Comparison of ENCODE assay signal across 9 mouse cellular contexts in the genomic region with DNA sequence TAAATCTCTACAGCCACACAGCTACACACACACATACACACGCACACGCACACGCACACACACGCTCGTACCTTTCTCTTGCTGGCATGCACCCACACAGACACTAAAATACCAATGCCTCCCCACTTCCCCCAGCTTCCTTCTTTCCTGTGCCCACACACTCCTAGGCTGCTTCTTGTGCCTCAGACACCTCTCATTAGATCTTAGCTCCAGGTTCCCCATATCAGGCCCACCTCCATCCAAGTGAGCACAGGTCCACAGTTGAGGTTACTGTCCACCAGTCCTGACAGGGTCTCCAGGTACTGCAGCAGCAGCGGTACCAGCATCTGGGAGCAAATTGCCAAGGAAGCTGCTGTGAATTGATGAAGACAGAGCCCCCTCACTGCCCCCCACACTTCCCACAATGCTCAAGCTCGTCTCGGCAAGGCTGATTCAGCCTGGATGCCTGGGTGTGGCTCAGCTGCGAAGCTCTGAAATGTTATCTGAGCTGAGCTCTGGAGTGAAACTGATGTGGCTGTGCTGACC. TPM values are rescaled to one million over a fixed set of nuclear protein-coding genes. Genes with fewer than 3 reads are reported as not detected.
DNase-seq lines count a peak whose midpoint lies in the region; ATAC-seq and TF ChIP-seq lines count a peak whose summit lies in the region.
"Had no signal": no experiment of that assay in that cellular context is flagged by ENCODE, and none has a peak within 500 bp of the region (broad histone marks: within the 10 kb centered on the region; RNA-seq: fewer than 3 reads in every experiment).

No protein-coding gene starts in this region.

- H3K4me1 ChIP-seq in embryonic facial prominence, embryonic 14.5 days (ENCODE audit: control insufficient read depth, insufficient read depth, low read length): peaks cover 17% of the 10 kb centered on the region; the same call in 1 of the 2 replicates
- peaks cover 35% of the 10 kb centered on the region for H3K4me1 ChIP-seq in midbrain, embryonic 16.5 days (ENCODE audit: control insufficient read depth, insufficient read depth, low read length)

- H3K27me3 ChIP-seq in embryonic facial prominence, embryonic 14.5 days (replicated peaks; ENCODE audit: control insufficient read depth, insufficient read depth, low read length): no peaks in the 10 kb centered on the region
- H3K27me3 ChIP-seq in midbrain, embryonic 16.5 days (ENCODE audit: control insufficient read depth, insufficient read depth, low read depth, low read length): no peaks in the 10 kb centered on the region

- no peaks in the 10 kb centered on the region for H3K9me3 ChIP-seq in embryonic facial prominence, embryonic 14.5 days (ENCODE audit: control insufficient read depth, low read length)
- no peaks in the 10 kb centered on the region for H3K9me3 ChIP-seq in midbrain, embryonic 16.5 days (replicated peaks; ENCODE audit: control insufficient read depth, low read length, poor library complexity, severe bottlenecking)

- H3K27ac ChIP-seq in layer of hippocampus, adult 2 months: 0 out of 2 replicates have a peak overlapping the region, but pooled peaks have one; percentile 23
- H3K27ac ChIP-seq in embryonic facial prominence, embryonic 14.5 days (replicated peaks; ENCODE audit: low read depth, low read length): no peak overlapping the region
- no peak overlapping the region for H3K27ac ChIP-seq in midbrain, embryonic 16.5 days (ENCODE audit: low read length)

- H3K4me3 ChIP-seq in layer of hippocampus, adult 2 months: no peak overlapping the region; the same call in 1 of the 2 replicates
- no peak overlapping the region for H3K4me3 ChIP-seq in embryonic facial prominence, embryonic 14.5 days (ENCODE audit: low read depth, low read length)
- H3K4me3 ChIP-seq in midbrain, embryonic 16.5 days (ENCODE audit: low read depth, low read length): no peak overlapping the region

- peaks cover 55% of the 10 kb centered on the region for H3K36me3 ChIP-seq in embryonic facial prominence, embryonic 14.5 days (ENCODE audit: control insufficient read depth, insufficient read depth, low read length)
- H3K36me3 ChIP-seq in midbrain, embryonic 16.5 days (ENCODE audit: control insufficient read depth, insufficient read depth, low read length): peaks cover 35% of the 10 kb centered on the region

- ATAC-seq in embryonic facial prominence, embryonic 14.5 days (ENCODE audit: low read depth): no peak
- ATAC-seq in midbrain, embryonic 16.5 days: no peak

- no peak overlapping the region for H3K4me2 ChIP-seq in embryonic facial prominence, embryonic 14.5 days (ENCODE audit: low read depth, low read length)
- peak overlapping the region; percentile 18; the same call in 1 of the 2 replicates for H3K4me2 ChIP-seq in midbrain, embryonic 16.5 days (ENCODE audit: low read length)

- 77% methylated on average over 9 of the region's 9 CpGs for WGBS in embryonic facial prominence, embryonic 14.5 days
- WGBS in midbrain, embryonic 16.5 days: 87% methylated on average over 9 of the region's 9 CpGs

- H3K9ac ChIP-seq in embryonic facial prominence, embryonic 14.5 days (ENCODE audit: low read depth, low read length): no peak overlapping the region
- peak overlapping the region; percentile 23; the same call in 1 of the 2 replicates for H3K9ac ChIP-seq in midbrain, embryonic 16.5 days (ENCODE audit: low read depth, low read length)

- TF ChIP-seq CTCF in layer of hippocampus, adult 2 months (conservative IDR thresholded peaks at IDR 0.05): no peak

- no peak for DNase-seq in layer of hippocampus, adult 2 months (ENCODE audit: low spot score in 2 of 2)
- no peak for DNase-seq in layer of hippocampus, postnatal 10 days (ENCODE audit: low spot score in 2 of 2)
- DNase-seq in embryonic facial prominence, embryonic 14.5 days (ENCODE audit: low spot score): peak; percentile 13
- peak; percentile 66 to 84 for DNase-seq in frontal cortex, postnatal 36 days (ENCODE audit: low spot score in 2 of 2)
- no peak for DNase-seq in urinary bladder, postnatal 14 days (ENCODE audit: low spot score)
- no peak for DNase-seq in gastrocnemius, postnatal 10 days
- DNase-seq: cerebellum, adult 11 months; kidney, postnatal 36 days had no signal

RNA-seq across cellular contexts. Expression of gene Arhgap33, which starts 3.5 kb away (rescaled TPM):
- 100 to 1,000 TPM; 101 to 119 TPM for total RNA-seq in layer of hippocampus, adult 2 months (2021)
- 100 to 1,000 TPM; 218 to 232 TPM for total RNA-seq in layer of hippocampus, postnatal 10 days (2021)
- 9.7 and 10.9 TPM in 2 replicates for polyA plus RNA-seq in embryonic facial prominence, embryonic 14.5 days (2014; fragmentation: Nextera tagmentation; extraction: Ambion mirVana)
- polyA plus RNA-seq in midbrain, embryonic 16.5 days (2015; fragmentation: Nextera tagmentation; extraction: Ambion mirVana): 140 and 149 TPM in 2 replicates
- total RNA-seq in gastrocnemius, postnatal 10 days (2021): 1 to 10 TPM; 3.2 to 4.8 TPM

RNA-seq across cellular contexts. Expression of gene Hspb6, which starts 20.6 kb away (rescaled TPM):
- total RNA-seq in layer of hippocampus, adult 2 months (2021): 1 to 10 TPM; 2.7 to 4.8 TPM
- total RNA-seq in layer of hippocampus, postnatal 10 days (2021): 1 to 10 TPM; 5.3 to 5.6 TPM
- 16.8 and 20.4 TPM in 2 replicates for polyA plus RNA-seq in embryonic facial prominence, embryonic 14.5 days (2014; fragmentation: Nextera tagmentation; extraction: Ambion mirVana)
- 7.5 and 11.2 TPM in 2 replicates for polyA plus RNA-seq in midbrain, embryonic 16.5 days (2015; fragmentation: Nextera tagmentation; extraction: Ambion mirVana)
- total RNA-seq in gastrocnemius, postnatal 10 days (2021): 100 to 1,000 TPM; 304 to 323 TPM

RNA-seq across cellular contexts. Expression of gene Proser3, which starts 20.7 kb away (rescaled TPM):
- 1 to 10 TPM; 4.0 to 4.1 TPM for total RNA-seq in layer of hippocampus, adult 2 months (2021)
- 1 to 10 TPM; 3.4 to 4.4 TPM for total RNA-seq in layer of hippocampus, postnatal 10 days (2021)
- polyA plus RNA-seq in embryonic facial prominence, embryonic 14.5 days (2014; fragmentation: Nextera tagmentation; extraction: Ambion mirVana): 8.1 and 9.9 TPM in 2 replicates
- polyA plus RNA-seq in midbrain, embryonic 16.5 days (2015; fragmentation: Nextera tagmentation; extraction: Ambion mirVana): 8.2 and 8.5 TPM in 2 replicates
- 1 to 10 TPM; 3.8 to 6.2 TPM for total RNA-seq in gastrocnemius, postnatal 10 days (2021)

RNA-seq across cellular contexts. Expression of gene Lin37, which starts 28.3 kb away (rescaled TPM):
- 10 to 100 TPM; 45.5 to 47.6 TPM for total RNA-seq in layer of hippocampus, adult 2 months (2021)
- total RNA-seq in layer of hippocampus, postnatal 10 days (2021): 10 to 100 TPM; 28.2 to 36.6 TPM
- 45.7 and 50.5 TPM in 2 replicates for polyA plus RNA-seq in embryonic facial prominence, embryonic 14.5 days (2014; fragmentation: Nextera tagmentation; extraction: Ambion mirVana)
- 52.1 and 63.8 TPM in 2 replicates for polyA plus RNA-seq in midbrain, embryonic 16.5 days (2015; fragmentation: Nextera tagmentation; extraction: Ambion mirVana)
- 10 to 100 TPM; 11.0 to 16.3 TPM for total RNA-seq in gastrocnemius, postnatal 10 days (2021)

RNA-seq across cellular contexts. Expression of gene U2af1l4, which starts 31.7 kb away (rescaled TPM):
- 10 to 100 TPM; 71.4 to 90.8 TPM for total RNA-seq in layer of hippocampus, adult 2 months (2021)
- total RNA-seq in layer of hippocampus, postnatal 10 days (2021): 10 to 100 TPM; 49.4 to 52.5 TPM
- 85.4 and 88.0 TPM in 2 replicates for polyA plus RNA-seq in embryonic facial prominence, embryonic 14.5 days (2014; fragmentation: Nextera tagmentation; extraction: Ambion mirVana)
- polyA plus RNA-seq in midbrain, embryonic 16.5 days (2015; fragmentation: Nextera tagmentation; extraction: Ambion mirVana): 82.0 and 88.4 TPM in 2 replicates
- total RNA-seq in gastrocnemius, postnatal 10 days (2021): 10 to 100 TPM; 56.3 to 57.5 TPM

Comparison
In these comparisons a context has a peak if more than half of its experiments do, and no peak if none do; other contexts are left out.
1. DNase-seq: peak in embryonic facial prominence, embryonic 14.5 days (single experiment) and frontal cortex, postnatal 36 days (2 of 2); none in layer of hippocampus, adult 2 months (0 of 2), layer of hippocampus, postnatal 10 days (0 of 2), urinary bladder, postnatal 14 days (single experiment) and gastrocnemius, postnatal 10 days (single experiment).
2. RNA of gene Arhgap33, which starts 3.5 kb away (total RNA-seq): 218 to 232 TPM in layer of hippocampus, postnatal 10 days and 101 to 119 TPM in layer of hippocampus, adult 2 months; 3.2 to 4.8 TPM in gastrocnemius, postnatal 10 days; every median in the first group is over 10 times any median in the second.
3. RNA of gene Hspb6, which starts 20.6 kb away (total RNA-seq): 304 to 323 TPM in gastrocnemius, postnatal 10 days; 5.3 to 5.6 TPM in layer of hippocampus, postnatal 10 days and 2.7 to 4.8 TPM in layer of hippocampus, adult 2 months; every median in the first group is over 10 times any median in the second.